8 mouse cellular contexts compared by ENCODE assay signal in the genomic region with DNA sequence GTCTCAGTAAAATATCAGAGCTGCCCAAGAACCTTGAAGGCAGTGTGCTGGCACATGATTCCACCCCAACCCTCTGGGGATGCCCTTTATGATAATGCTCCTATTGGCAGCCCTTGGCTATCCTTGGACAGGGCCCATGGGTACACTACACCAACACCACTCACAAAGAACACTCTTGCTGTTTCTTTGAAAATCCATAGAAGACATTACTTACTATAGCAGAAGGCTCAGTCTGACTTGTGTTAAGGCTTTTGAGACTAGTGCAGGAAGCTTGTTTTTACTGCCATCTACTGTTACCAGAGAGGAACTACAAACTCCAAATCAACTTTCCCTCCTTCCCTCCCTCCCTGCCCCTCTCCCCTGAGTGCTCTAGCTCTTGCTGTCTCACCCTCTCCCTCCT.
A peak's percentile ranks its signal among the peaks of the same experiment; 100 is the strongest.
DNase-seq lines count a peak whose midpoint lies in the region; ATAC-seq lines count a peak whose summit lies in the region.

No protein-coding gene starts in this region.

- no peaks in the 10 kb centered on the region for H3K4me1 ChIP-seq in forebrain, embryonic 13.5 days

- no peak overlapping the region for H3K4me3 ChIP-seq in forebrain, embryonic 13.5 days

- peak; percentile 92 for ATAC-seq in forebrain, embryonic 13.5 days
- no peak for ATAC-seq in erythroid progenitor cell, adult 5-6 weeks (replicated peaks; ENCODE audit: low FRiP score, poor library complexity, severe bottlenecking)

- H3K27ac ChIP-seq in forebrain, embryonic 13.5 days, result no peak overlapping the region

- intact Hi-C loops in left cerebral cortex, postnatal 25 days (cut with DNase I), result loop anchor here (1.0 to 2.0 kb wide), 2 partner anchors 210 to 457 kb away; partner anchors contain the start of gene Nyap2

- H3K4me2 ChIP-seq in forebrain, embryonic 13.5 days, result no peak overlapping the region

- no peaks in the 10 kb centered on the region for H3K27me3 ChIP-seq in forebrain, embryonic 13.5 days

- no peak overlapping the region for H3K9ac ChIP-seq in forebrain, embryonic 13.5 days

- H3K9me3 ChIP-seq in forebrain, embryonic 13.5 days (replicated peaks), result no peaks in the 10 kb centered on the region

- no peaks in the 10 kb centered on the region for H3K36me3 ChIP-seq in forebrain, embryonic 13.5 days (ENCODE audit: poor library complexity, severe bottlenecking)

- peak; percentile 25 for DNase-seq in adrenal gland, postnatal 10 days
- DNase-seq in adrenal gland, postnatal 4 days (ENCODE audit: low spot score in 2 of 2), result no peak
- DNase-seq in right cerebral cortex, postnatal 25 days, result peak; percentile 12
- DNase-seq in right cerebral cortex, postnatal 36 days (ENCODE audit: low spot score in 2 of 2), result no peak
- peak; percentile 21 to 60 for DNase-seq in left cerebral cortex, postnatal 25 days (ENCODE audit: low spot score in 2 of 2)
- peak; percentile 81 for DNase-seq in retina, postnatal 1 day

Comparison
In these comparisons a context has a peak if more than half of its experiments do, and no peak if none do; other contexts are left out.
1. DNase-seq: peak in adrenal gland, postnatal 10 days (single experiment), right cerebral cortex, postnatal 25 days (single experiment), left cerebral cortex, postnatal 25 days (2 of 2) and retina, postnatal 1 day (single experiment); none in adrenal gland, postnatal 4 days (0 of 2) and right cerebral cortex, postnatal 36 days (0 of 2).